Mouse (Mus musculus): Measurements from ENCODE around the gene Scg5.

The Scg5 gene

GRCm38 (mm10) chr2:113806851-113807577 lies 21.9 kb downstream of the Scg5 start:
- in situ Hi-C loops (cut with MboI, MseI), result loop anchor here (10.0 kb wide), 1 partner anchor 312 kb away; no protein-coding TSS in a partner anchor

- in situ Hi-C loops (cut with MboI, MseI), result loop anchor here (10.0 kb wide), 1 partner anchor 311 kb away; no protein-coding TSS in a partner anchor
Measured at GRCm38 (mm10) chr2:113805765-113806164, 23.2 kb downstream of the Scg5 start.

DNA sequence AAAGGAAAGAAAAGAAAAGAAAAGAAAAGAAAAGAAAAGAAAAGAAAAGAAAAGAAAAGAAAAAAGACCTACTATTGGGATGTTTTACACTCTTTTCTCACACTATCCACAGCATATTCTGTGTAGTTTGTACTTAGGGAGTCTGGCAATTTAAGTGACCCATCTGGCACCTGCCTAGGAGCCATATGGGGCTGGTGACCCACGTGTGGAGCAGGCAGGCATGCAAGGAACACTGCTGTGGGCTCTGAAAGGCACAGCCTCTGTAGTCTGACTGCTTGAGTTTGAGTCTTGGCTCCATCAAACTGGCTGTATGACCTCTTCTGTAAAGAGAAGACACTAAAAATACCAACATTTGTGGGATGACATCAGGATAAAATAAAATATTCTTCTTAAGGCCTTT lies 25.2 kb downstream of the Scg5 start:
- in situ Hi-C loops (cut with MboI, MseI), result loop anchor here (10.0 kb wide), 1 partner anchor 309 kb away; no protein-coding TSS in a partner anchor

- in situ Hi-C loops (cut with MboI, MseI), result loop anchor here (10.0 kb wide), 1 partner anchor 306 kb away; no protein-coding TSS in a partner anchor
Measured at GRCm38 (mm10) chr2:113800846-113801245, 28.1 kb downstream of the Scg5 start.

GRCm38 (mm10) chr2:113798605-113799004 lies 30.3 kb downstream of the Scg5 start:
- in situ Hi-C loops (cut with MboI, MseI), result loop anchor here (25.0 kb wide), 1 partner anchor 1414 kb away; no protein-coding TSS in a partner anchor

DNA sequence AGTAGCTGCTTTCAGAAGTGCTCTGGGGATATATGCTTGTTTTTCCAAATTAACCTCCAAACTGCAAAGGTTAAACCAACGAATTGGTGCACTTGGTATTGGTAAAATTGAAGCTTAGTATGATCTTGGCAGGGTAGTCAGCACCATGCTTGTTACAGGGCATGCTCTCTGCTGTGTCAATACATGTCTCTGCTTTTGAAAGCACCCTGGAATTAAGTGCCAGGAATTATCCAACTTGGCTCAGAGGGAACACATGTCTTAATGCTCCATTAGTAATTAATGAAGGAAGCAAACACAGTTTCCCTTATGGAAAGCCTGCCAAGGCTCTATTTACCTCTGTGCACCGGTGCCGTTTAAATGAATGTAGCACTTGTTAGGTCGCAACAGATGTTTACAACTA lies 33.7 kb downstream of the Scg5 start:
- in situ Hi-C loops (cut with MboI, MseI), result loop anchor here (25.0 kb wide), 1 partner anchor 1417 kb away; no protein-coding TSS in a partner anchor

- in situ Hi-C loops (cut with MboI, MseI), result loop anchor here (25.0 kb wide), 1 partner anchor 1419 kb away; no protein-coding TSS in a partner anchor
Measured at GRCm38 (mm10) chr2:113793521-113793920, 35.4 kb downstream of the Scg5 start.

GRCm38 (mm10) chr2:113788821-113789387 lies 40.0 kb downstream of the Scg5 start:
- in situ Hi-C loops (cut with MboI, MseI), result loop anchor here (25.0 kb wide), 1 partner anchor 1423 kb away; no protein-coding TSS in a partner anchor

- in situ Hi-C loops (cut with MboI, MseI), result loop anchor here (25.0 kb wide), 1 partner anchor 1424 kb away; no protein-coding TSS in a partner anchor
Measured at GRCm38 (mm10) chr2:113787882-113788281, 41.0 kb downstream of the Scg5 start.

GRCm38 (mm10) chr2:113784851-113785250 lies 44.1 kb downstream of the Scg5 start:
- in situ Hi-C loops (cut with MboI, MseI), result loop anchor here (25.0 kb wide), 1 partner anchor 1427 kb away; no protein-coding TSS in a partner anchor

- in situ Hi-C loops (cut with MboI, MseI), result loop anchor here (25.0 kb wide), 1 partner anchor 1431 kb away; no protein-coding TSS in a partner anchor
Measured at GRCm38 (mm10) chr2:113781521-113781920, 47.4 kb downstream of the Scg5 start.

GRCm38 (mm10) chr2:113781107-113781506 lies 47.8 kb downstream of the Scg5 start:
- in situ Hi-C loops (cut with MboI, MseI), result loop anchor here (25.0 kb wide), 1 partner anchor 1431 kb away; no protein-coding TSS in a partner anchor

DNA sequence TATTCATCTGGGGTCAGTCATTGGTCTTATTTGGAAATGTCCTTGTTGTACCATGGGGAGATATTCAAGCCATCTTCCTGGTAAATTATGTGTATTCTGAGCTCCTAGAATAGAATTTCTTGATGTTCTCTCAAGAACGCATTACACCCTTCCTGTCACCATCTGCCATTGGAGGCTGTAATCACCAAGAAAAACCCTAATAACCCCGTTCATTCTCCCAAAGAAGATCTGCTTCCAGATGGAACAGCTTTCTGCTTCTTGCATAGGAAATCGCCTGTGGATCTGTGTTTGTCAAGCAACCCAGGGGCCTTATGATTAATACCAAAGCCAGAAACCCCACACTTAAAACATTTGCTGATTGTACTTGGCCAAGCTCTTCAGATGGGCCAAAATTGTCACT lies 49.6 kb downstream of the Scg5 start:
- in situ Hi-C loops (cut with MboI, MseI), result loop anchor here (25.0 kb wide), 1 partner anchor 1433 kb away; no protein-coding TSS in a partner anchor

GRCm38 (mm10) chr2:113778036-113778435 lies 50.9 kb downstream of the Scg5 start:
- in situ Hi-C loops (cut with MboI, MseI), result loop anchor here (25.0 kb wide), 1 partner anchor 1434 kb away; no protein-coding TSS in a partner anchor

- in situ Hi-C loops (cut with MboI, MseI), result loop anchor here (25.0 kb wide), 1 partner anchor 1436 kb away; no protein-coding TSS in a partner anchor
Measured at GRCm38 (mm10) chr2:113776297-113776696, 52.6 kb downstream of the Scg5 start.

DNA sequence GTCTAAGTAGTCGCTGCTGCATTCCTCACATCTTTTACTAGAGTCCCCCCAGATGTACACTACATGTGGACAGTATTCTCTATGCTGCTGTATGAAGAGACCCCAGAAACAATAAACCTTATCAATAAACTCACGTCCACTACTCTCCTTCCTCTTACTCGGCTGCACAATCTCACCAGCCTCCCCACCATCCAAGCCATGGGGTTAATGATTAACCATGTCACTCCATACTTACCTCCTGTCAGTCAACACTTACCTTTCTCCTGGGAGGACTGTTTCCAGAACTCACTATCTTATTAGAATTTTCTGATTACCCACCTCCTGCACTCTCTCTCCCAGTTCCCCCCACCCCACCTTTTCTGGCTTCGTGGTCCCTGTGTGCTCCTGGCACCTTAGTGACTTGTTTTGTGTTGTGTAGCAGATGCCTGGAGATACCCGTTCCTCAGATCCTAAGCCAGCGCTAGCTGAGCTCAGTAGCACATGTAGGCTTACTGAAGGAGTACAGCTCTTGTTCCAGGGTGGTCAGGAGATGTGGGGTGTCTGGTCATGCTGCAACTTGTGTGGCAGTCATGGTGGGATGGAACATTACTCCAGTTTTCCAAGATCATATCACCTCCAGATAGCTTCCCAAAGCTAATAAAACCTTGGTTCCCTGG lies 54.6 kb downstream of the Scg5 start:
- in situ Hi-C loops (cut with MboI, MseI), result loop anchor here (25.0 kb wide), 1 partner anchor 962 kb away; no protein-coding TSS in a partner anchor

- in situ Hi-C loops (cut with MboI, MseI), result loop anchor here (25.0 kb wide), 1 partner anchor 956 kb away; no protein-coding TSS in a partner anchor
Measured at GRCm38 (mm10) chr2:113768541-113769303, 60.2 kb downstream of the Scg5 start.

- in situ Hi-C loops (cut with MboI, MseI), result loop anchor here (25.0 kb wide), 1 partner anchor 954 kb away; no protein-coding TSS in a partner anchor
Measured at GRCm38 (mm10) chr2:113765885-113766284, 63.0 kb downstream of the Scg5 start.

- in situ Hi-C loops (cut with MboI, MseI), result loop anchor here (25.0 kb wide), 1 partner anchor 953 kb away; no protein-coding TSS in a partner anchor
Measured at GRCm38 (mm10) chr2:113764968-113765367, 64.0 kb downstream of the Scg5 start.

Data from T-helper 2 cell (primary cell).